Mouse (Mus musculus) embryonic facial prominence, embryonic 12.5 days (tissue): ENCODE measurements around the gene Ubxn1. TPM values are rescaled to one million over a fixed set of nuclear protein-coding genes. Genes with fewer than 3 reads are reported as not detected.

Experiments
- ATAC-seq: fragments of 200-750 bp; cut with Nextera tagmentation; 2 replicates; pipeline ENCODE4 v1.8.0; 2017; ENCODE audit not compliant: insufficient number of reproducible peaks, insufficient read depth, low FRiP score, low TSS enrichment
- H3K27ac ChIP-seq: fragments of 300-500 bp; sonication (generic); 2 replicates; pipeline ENCODE4 v1.5.1; 2016; ENCODE audit warnings: mild to moderate bottlenecking
- H3K27me3 ChIP-seq: fragments of 300-500 bp; sonication (generic); 2 replicates; pipeline ENCODE4 v1.6.1; 2016; ENCODE audit warnings: mild to moderate bottlenecking, moderate library complexity
- H3K36me3 ChIP-seq: fragments of 300-500 bp; sonication (generic); 2 replicates; pipeline ENCODE4 v1.6.1; 2016; ENCODE audit warnings: mild to moderate bottlenecking
- H3K4me1 ChIP-seq: fragments of 300-500 bp; sonication (generic); 2 replicates; pipeline ENCODE4 v1.6.1; 2016
- H3K4me2 ChIP-seq: fragments of 300-500 bp; sonication (generic); replicated peaks from 2 replicates; pipeline ENCODE4 v1.6.1; 2016; ENCODE audit warnings: mild to moderate bottlenecking, moderate library complexity
- H3K4me3 ChIP-seq: fragments of 300-500 bp; sonication (generic); 2 replicates; pipeline ENCODE4 v1.5.1; 2016; ENCODE audit warnings: mild to moderate bottlenecking
- H3K9ac ChIP-seq: fragments of 300-500 bp; sonication (generic); 2 replicates; pipeline ENCODE4 v1.6.1; 2016; ENCODE audit warnings: mild to moderate bottlenecking, moderate library complexity
- H3K9me3 ChIP-seq: fragments of 300-500 bp; sonication (generic); 2 replicates; pipeline ENCODE4 v1.6.1; 2016; ENCODE audit warnings: mild to moderate bottlenecking, moderate library complexity
- WGBS: fragments of 180-500 bp; shearing (Covaris S2); methylation state at CpG from one replicate; pipeline ENCODE4 v1.1.7; 2016; 5-methylcytosine and 5-hydroxymethylcytosine counted together
- microRNA-seq: library from miRNA; unstranded; fragments of <30 nt; microRNA quantifications from one replicate; pipeline ENCODE4, GENCODE M21; 2017
- polyA plus RNA-seq: library from polyadenylated mRNA; unstranded; fragments of >200 nt; fragmentation: Nextera tagmentation; extraction: Ambion mirVana; gene quantifications from 2 replicates; pipeline ENCODE4 v1.2.1, GENCODE M21; 2016

Gene Ubxn1
- polyA plus RNA-seq, 1 experiment from 2014 or later, result 189 TPM

- Histone ChIP-seq H3K36me3 (peaks cover 98% of the 10 kb centered on the region), H3K4me1 (no peaks in the 10 kb centered on the region)
- no peak for ATAC-seq
Measured at GRCm38 (mm10) chr19:8911810-8912209, 40.5 kb downstream of the Ubxn1 start.

GRCm38 (mm10) chr19:8914212-8914611 is 42.9 kb downstream of the Ubxn1 start:
- Histone ChIP-seq H3K9me3 (no peaks in the 10 kb centered on the region), H3K36me3 (peaks cover 81% of the 10 kb centered on the region), H3K4me1 (no peaks in the 10 kb centered on the region), H3K4me3 (no peak overlapping the region), H3K9ac (no peak overlapping the region), H3K4me2 (no peak overlapping the region), H3K27ac (no peak overlapping the region), H3K27me3 (no peaks in the 10 kb centered on the region)
- 95% methylated on average over 3 of the region's 3 CpGs for WGBS
- no peak for ATAC-seq

More at GRCm38 (mm10) chr19:8911810-8912209, 40.5 kb downstream of the Ubxn1 start:
- no peaks in the 10 kb centered on the region for H3K9me3 ChIP-seq
- no peaks in the 10 kb centered on the region for H3K27me3 ChIP-seq
- no peak overlapping the region for H3K4me2 ChIP-seq
- no peak overlapping the region for H3K9ac ChIP-seq
- no peak overlapping the region for H3K27ac ChIP-seq
- 96% methylated on average over 5 of the region's 5 CpGs for WGBS
- no peak overlapping the region for H3K4me3 ChIP-seq

DNA sequence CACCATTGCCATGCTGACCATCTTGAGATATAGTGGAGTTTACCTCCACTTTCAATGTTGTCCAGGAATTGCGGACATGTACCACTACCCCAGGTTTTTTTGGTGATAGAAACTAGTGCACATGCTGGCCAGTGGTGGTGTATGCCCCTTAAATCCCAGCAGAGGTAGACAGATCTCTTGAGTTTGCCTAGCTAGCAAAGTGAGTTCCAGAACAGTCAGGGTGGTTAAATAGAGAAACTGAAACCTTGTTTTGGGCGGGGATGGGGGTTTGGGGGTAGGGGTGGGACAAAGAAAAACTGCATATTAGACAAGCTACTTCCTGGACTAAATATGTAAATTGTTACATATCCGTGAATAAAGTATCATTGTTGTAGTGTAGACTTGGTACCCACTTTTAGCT is 47.7 kb downstream of the Ubxn1 start:
- Histone ChIP-seq H3K4me2 (no peak overlapping the region), H3K27me3 (no peaks in the 10 kb centered on the region), H3K9me3 (no peaks in the 10 kb centered on the region), H3K4me3 (no peak overlapping the region), H3K4me1 (peaks cover 9% of the 10 kb centered on the region), H3K36me3 (peaks cover 36% of the 10 kb centered on the region), H3K27ac (no peak overlapping the region), H3K9ac (no peak overlapping the region)
- WGBS, result 91% methylated on average over 3 of the region's 3 CpGs
- ATAC-seq, result no peak

DNA sequence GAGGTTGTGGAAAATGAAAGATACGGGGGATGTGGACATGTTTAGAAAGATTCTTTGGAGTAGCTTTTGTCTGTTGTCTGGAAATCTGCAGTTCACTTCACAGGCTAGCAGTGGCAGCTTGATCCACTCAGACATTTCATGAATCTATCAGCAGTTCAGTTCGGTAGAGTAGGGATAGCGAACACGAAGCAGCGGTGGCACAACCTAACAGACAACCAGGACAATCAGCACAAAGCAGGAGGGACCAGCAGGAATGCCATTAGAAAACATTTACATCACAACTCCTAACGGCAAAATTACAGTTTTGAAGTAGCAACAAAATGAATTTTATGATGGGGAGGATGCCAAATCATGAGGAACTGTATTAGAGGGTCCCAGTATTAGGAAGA is 48.4 kb downstream of the Ubxn1 start:
- peak overlapping the region; percentile 89 for H3K27ac ChIP-seq
- peak overlapping the region; percentile 82 for H3K4me2 ChIP-seq
- H3K27me3 ChIP-seq, result no peaks in the 10 kb centered on the region
- 64% methylated on average over 6 of the region's 6 CpGs for WGBS
- no peak overlapping the region for H3K9ac ChIP-seq
- H3K36me3 ChIP-seq, result peaks cover 29% of the 10 kb centered on the region
- no peaks in the 10 kb centered on the region for H3K9me3 ChIP-seq
- peaks cover 9% of the 10 kb centered on the region for H3K4me1 ChIP-seq
- ATAC-seq, result no peak
- H3K4me3 ChIP-seq, result peak overlapping the region; percentile 72

- Histone ChIP-seq H3K9me3 (no peaks in the 10 kb centered on the region), H3K36me3 (peaks cover 24% of the 10 kb centered on the region), H3K4me2 (peak within 1 kb of the TSS; percentile 82), H3K27me3 (no peaks in the 10 kb centered on the region), H3K4me3 (peak within 1 kb of the TSS; percentile 72), H3K9ac (peak within 1 kb of the TSS; percentile 76), H3K27ac (peak within 1 kb of the TSS; percentile 89), H3K4me1 (peaks cover 9% of the 10 kb centered on the region)
- WGBS, result 3% methylated on average over 50 of the region's 50 CpGs
- peak; percentile 95 for ATAC-seq
Measured at GRCm38 (mm10) chr19:8920073-8920736, 48.9 kb downstream of the Ubxn1 start, which contains the start of gene B3gat3. Gene B3gat3 (plus strand): TSS chr19:8920374.

GRCm38 (mm10) chr19:8920836-8921291 is 49.6 kb downstream of the Ubxn1 start:
- WGBS, result 2% methylated on average over 6 of the region's 6 CpGs
- Histone ChIP-seq H3K9ac (peak overlapping the region; percentile 76), H3K4me3 (peak overlapping the region; percentile 72), H3K36me3 (peaks cover 24% of the 10 kb centered on the region), H3K9me3 (no peaks in the 10 kb centered on the region), H3K27ac (peak overlapping the region; percentile 89), H3K4me1 (peaks cover 9% of the 10 kb centered on the region), H3K4me2 (peak overlapping the region; percentile 82), H3K27me3 (no peaks in the 10 kb centered on the region)
- no peak; the same call in 1 of the 2 replicates for ATAC-seq

DNA sequence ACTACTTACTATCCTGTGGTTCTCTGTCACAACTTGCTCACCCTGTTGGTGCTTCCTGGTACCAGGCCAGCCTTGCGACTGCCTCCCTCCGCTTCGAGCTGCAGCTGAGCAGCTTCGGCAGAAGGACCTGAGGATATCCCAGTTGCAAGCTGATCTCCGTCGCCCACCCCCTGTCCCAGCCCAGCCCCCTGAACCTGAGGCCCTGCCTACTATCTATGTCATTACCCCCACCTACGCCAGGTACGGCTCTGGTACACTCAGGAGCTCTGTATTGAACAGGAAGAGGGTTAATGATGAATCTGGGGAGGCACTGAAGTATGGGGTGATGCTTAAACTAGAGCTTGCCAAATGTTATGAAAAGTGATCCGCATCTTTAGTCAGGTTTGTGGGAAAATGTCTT is 50.4 kb downstream of the Ubxn1 start:
- peaks cover 23% of the 10 kb centered on the region for H3K36me3 ChIP-seq
- 0 out of 2 replicates have a peak overlapping the region, but pooled peaks have one; percentile 72 for H3K4me3 ChIP-seq
- H3K27ac ChIP-seq, result no peak overlapping the region
- no peaks in the 10 kb centered on the region for H3K27me3 ChIP-seq
- 53% methylated on average over 9 of the region's 9 CpGs for WGBS
- no peaks in the 10 kb centered on the region for H3K9me3 ChIP-seq
- H3K9ac ChIP-seq, result no peak overlapping the region
- H3K4me2 ChIP-seq, result peak overlapping the region; percentile 82
- no peak for ATAC-seq
- H3K4me1 ChIP-seq, result peaks cover 9% of the 10 kb centered on the region

Small RNAs within 50 kb of the gene (microRNA-seq; reads per million reads assigned to microRNA genes)
- gene Mir5136, result not detected

Other genes with a start within 250 kb of the Ubxn1 start
- 0.63 and 0.69 TPM in 2 replicates for gene Chrm1, start 207.7 kb upstream of the Ubxn1 start, polyA plus RNA-seq
- gene Slc3a2, start 148.1 kb upstream of the Ubxn1 start, polyA plus RNA-seq, result 119 and 122 TPM in 2 replicates
- 88.5 and 98.3 TPM in 2 replicates for gene Wdr74, start 135.7 kb upstream of the Ubxn1 start, polyA plus RNA-seq
- 2.6 and 2.7 TPM in 2 replicates for gene 1700092M07Rik, start 130.8 kb upstream of the Ubxn1 start, polyA plus RNA-seq
- gene Stx5a, start 130.1 kb upstream of the Ubxn1 start, polyA plus RNA-seq, result 165 and 172 TPM in 2 replicates
- 218 and 221 TPM in 2 replicates for gene Nxf1, start 114.4 kb upstream of the Ubxn1 start, polyA plus RNA-seq
- 202 and 221 TPM in 2 replicates for gene Tmem223, start 100.5 kb upstream of the Ubxn1 start, polyA plus RNA-seq
- gene Tmem179b, start 97.0 kb upstream of the Ubxn1 start, polyA plus RNA-seq, result 48.4 and 54.1 TPM in 2 replicates
- 39.9 and 40.4 TPM in 2 replicates for gene Taf6l, start 85.1 kb upstream of the Ubxn1 start, polyA plus RNA-seq
- 166 and 170 TPM in 2 replicates for gene Polr2g, start 72.9 kb upstream of the Ubxn1 start, polyA plus RNA-seq
- gene Zbtb3, start 68.9 kb upstream of the Ubxn1 start, polyA plus RNA-seq, result 6.5 and 7.2 TPM in 2 replicates
- 71.3 and 71.7 TPM in 2 replicates for gene Ttc9c, start 52.2 kb upstream of the Ubxn1 start, polyA plus RNA-seq
- 6.2 TPM in 2 replicates for gene Hnrnpul2, start 51.5 kb upstream of the Ubxn1 start, polyA plus RNA-seq
- gene AC129217.1, start 41.7 kb upstream of the Ubxn1 start, polyA plus RNA-seq, result not detected in 2 replicates
- gene Bscl2, start 34.0 kb upstream of the Ubxn1 start, polyA plus RNA-seq, result 43.0 and 47.5 TPM in 2 replicates
- 30.5 and 38.9 TPM in 2 replicates for gene Gng3, start 32.3 kb upstream of the Ubxn1 start, polyA plus RNA-seq
- 0.18 and 0.77 TPM in 2 replicates for gene Lrrn4cl, start 20.7 kb upstream of the Ubxn1 start, polyA plus RNA-seq
- 66.0 and 67.6 TPM in 2 replicates for gene Uqcc3, start 9.4 kb downstream of the Ubxn1 start, polyA plus RNA-seq
- gene Lbhd1, start 12.2 kb downstream of the Ubxn1 start, polyA plus RNA-seq, result 82.3 and 88.4 TPM in 2 replicates
- gene Gm49403, start 12.4 kb downstream of the Ubxn1 start, polyA plus RNA-seq, result not detected in 2 replicates
- 98.0 and 107 TPM in 2 replicates for gene 1810009A15Rik, start 17.4 kb downstream of the Ubxn1 start, polyA plus RNA-seq
- gene Gm49416, start 17.4 kb downstream of the Ubxn1 start, polyA plus RNA-seq, result not detected in 2 replicates
- gene Ints5, start 21.5 kb downstream of the Ubxn1 start, polyA plus RNA-seq, result 50.4 and 51.5 TPM in 2 replicates
- gene Ganab, start 26.6 kb downstream of the Ubxn1 start, polyA plus RNA-seq, result 112 and 119 TPM in 2 replicates
- 54.6 and 58.5 TPM in 2 replicates for gene B3gat3, start 48.9 kb downstream of the Ubxn1 start, polyA plus RNA-seq
- 2.7 and 3.0 TPM in 2 replicates for gene Rom1, start 57.9 kb downstream of the Ubxn1 start, polyA plus RNA-seq
- gene Eml3, start 58.1 kb downstream of the Ubxn1 start, polyA plus RNA-seq, result 29.0 and 29.7 TPM in 2 replicates
- 202 and 211 TPM in 2 replicates for gene Mta2, start 70.4 kb downstream of the Ubxn1 start, polyA plus RNA-seq
- gene Tut1, start 82.4 kb downstream of the Ubxn1 start, polyA plus RNA-seq, result 35.6 and 38.1 TPM in 2 replicates
- gene Eef1g, start 95.5 kb downstream of the Ubxn1 start, polyA plus RNA-seq, result 471 and 477 TPM in 2 replicates
- 24.4 and 27.7 TPM in 2 replicates for gene Ahnak, start 117.8 kb downstream of the Ubxn1 start, polyA plus RNA-seq
- gene Scgb1a1, start 216.5 kb downstream of the Ubxn1 start, polyA plus RNA-seq, result not detected in 2 replicates